Mouse (Mus musculus): ENCODE measurements around the gene Sel1l3. TPM values are rescaled to one million over a fixed set of nuclear protein-coding genes. Genes with fewer than 3 reads are reported as not detected.

The Sel1l3 gene
- polyA plus RNA-seq, 1 experiment: 28.6 TPM

GRCm38 (mm10) chr5:53154078-53154477 lies 59.6 kb downstream of the Sel1l3 start:
- Histone ChIP-seq H3K4me3 (ENCODE audit: insufficient read depth, low read depth, low read length) (no peak overlapping the region), H3K4me1 (ENCODE audit: control insufficient read depth, insufficient read depth, low read length) (no peaks in the 10 kb centered on the region), H3K36me3 (ENCODE audit: control insufficient read depth, insufficient read depth, low read length) (no peaks in the 10 kb centered on the region), H3K27ac (ENCODE audit: insufficient read depth, low read depth, low read length) (no peak overlapping the region), H3K27me3 (replicated peaks; ENCODE audit: control insufficient read depth, insufficient read depth, low read length) (no peaks in the 10 kb centered on the region)
- TF ChIP-seq POLR2A (IDR thresholded peaks at IDR 0.05; ENCODE audit: low read depth, low read length): no peak
- TF ChIP-seq CTCF (conservative IDR thresholded peaks at IDR 0.05; ENCODE audit: insufficient read depth, insufficient read length, low read depth, low read length): no peak
- no peak for DNase-seq
- WGBS: 90% methylated on average over 2 of the region's 2 CpGs

- Histone ChIP-seq H3K27ac (ENCODE audit: insufficient read depth, low read depth, low read length) (no peak overlapping the region), H3K4me1 (ENCODE audit: control insufficient read depth, insufficient read depth, low read length) (no peaks in the 10 kb centered on the region), H3K4me3 (ENCODE audit: insufficient read depth, low read depth, low read length) (no peak overlapping the region), H3K27me3 (replicated peaks; ENCODE audit: control insufficient read depth, insufficient read depth, low read length) (no peaks in the 10 kb centered on the region), H3K36me3 (ENCODE audit: control insufficient read depth, insufficient read depth, low read length) (no peaks in the 10 kb centered on the region)
- no peak for DNase-seq
- WGBS: 76% methylated on average over 5 of the region's 5 CpGs
- no peak for TF ChIP-seq CTCF (conservative IDR thresholded peaks at IDR 0.05; ENCODE audit: insufficient read depth, insufficient read length, low read depth, low read length)
Measured at GRCm38 (mm10) chr5:53153144-53153543, 60.6 kb downstream of the Sel1l3 start.

- Histone ChIP-seq H3K4me3 (ENCODE audit: insufficient read depth, low read depth, low read length) (no peak overlapping the region), H3K27me3 (replicated peaks; ENCODE audit: control insufficient read depth, insufficient read depth, low read length) (no peaks in the 10 kb centered on the region), H3K4me1 (ENCODE audit: control insufficient read depth, insufficient read depth, low read length) (no peaks in the 10 kb centered on the region), H3K27ac (ENCODE audit: insufficient read depth, low read depth, low read length) (no peak overlapping the region), H3K36me3 (ENCODE audit: control insufficient read depth, insufficient read depth, low read length) (no peaks in the 10 kb centered on the region)
- no peak for TF ChIP-seq CTCF (conservative IDR thresholded peaks at IDR 0.05; ENCODE audit: insufficient read depth, insufficient read length, low read depth, low read length)
- TF ChIP-seq POLR2A (IDR thresholded peaks at IDR 0.05; ENCODE audit: low read depth, low read length): no peak
- WGBS: 90% methylated on average over 18 of the region's 18 CpGs
- no peak for DNase-seq
Measured at GRCm38 (mm10) chr5:53151379-53151960, 62.3 kb downstream of the Sel1l3 start.

GRCm38 (mm10) chr5:53148960-53149685 lies 64.6 kb downstream of the Sel1l3 start:
- WGBS: 72% methylated on average over 7 of the region's 7 CpGs
- TF ChIP-seq CTCF (conservative IDR thresholded peaks at IDR 0.05; ENCODE audit: insufficient read depth, insufficient read length, low read depth, low read length) (no peak), POLR2A (IDR thresholded peaks at IDR 0.05; ENCODE audit: low read depth, low read length) (no peak)
- Histone ChIP-seq H3K4me1 (ENCODE audit: control insufficient read depth, insufficient read depth, low read length) (no peaks in the 10 kb centered on the region), H3K27me3 (replicated peaks; ENCODE audit: control insufficient read depth, insufficient read depth, low read length) (no peaks in the 10 kb centered on the region), H3K4me3 (ENCODE audit: insufficient read depth, low read depth, low read length) (no peak overlapping the region), H3K27ac (ENCODE audit: insufficient read depth, low read depth, low read length) (no peak overlapping the region), H3K36me3 (ENCODE audit: control insufficient read depth, insufficient read depth, low read length) (no peaks in the 10 kb centered on the region)
- peak; percentile 23 for DNase-seq

GRCm38 (mm10) chr5:53148160-53148923 lies 65.4 kb downstream of the Sel1l3 start:
- Histone ChIP-seq H3K27me3 (replicated peaks; ENCODE audit: control insufficient read depth, insufficient read depth, low read length) (no peaks in the 10 kb centered on the region), H3K36me3 (ENCODE audit: control insufficient read depth, insufficient read depth, low read length) (no peaks in the 10 kb centered on the region), H3K4me1 (ENCODE audit: control insufficient read depth, insufficient read depth, low read length) (no peaks in the 10 kb centered on the region), H3K27ac (ENCODE audit: insufficient read depth, low read depth, low read length) (no peak overlapping the region), H3K4me3 (ENCODE audit: insufficient read depth, low read depth, low read length) (no peak overlapping the region)
- no peak for DNase-seq
- 50% methylated on average over 8 of the region's 8 CpGs for WGBS
- no peak for TF ChIP-seq POLR2A (IDR thresholded peaks at IDR 0.05; ENCODE audit: low read depth, low read length)
- TF ChIP-seq CTCF (conservative IDR thresholded peaks at IDR 0.05; ENCODE audit: insufficient read depth, insufficient read length, low read depth, low read length): no peak

GRCm38 (mm10) chr5:53147418-53147817 lies 66.3 kb downstream of the Sel1l3 start:
- H3K27ac ChIP-seq (ENCODE audit: insufficient read depth, low read depth, low read length): no peak overlapping the region
- 46% methylated on average over 4 of the region's 4 CpGs for WGBS

GRCm38 (mm10) chr5:53146684-53147061 lies 67.1 kb downstream of the Sel1l3 start:
- Histone ChIP-seq H3K27ac (ENCODE audit: insufficient read depth, low read depth, low read length) (no peak overlapping the region), H3K4me3 (ENCODE audit: insufficient read depth, low read depth, low read length) (no peak overlapping the region), H3K4me1 (ENCODE audit: control insufficient read depth, insufficient read depth, low read length) (no peaks in the 10 kb centered on the region), H3K27me3 (replicated peaks; ENCODE audit: control insufficient read depth, insufficient read depth, low read length) (no peaks in the 10 kb centered on the region), H3K36me3 (ENCODE audit: control insufficient read depth, insufficient read depth, low read length) (no peaks in the 10 kb centered on the region)
- WGBS: 55% methylated on average over 4 of the region's 4 CpGs
- DNase-seq: no peak
- TF ChIP-seq POLR2A (IDR thresholded peaks at IDR 0.05; ENCODE audit: low read depth, low read length) (no peak), CTCF (conservative IDR thresholded peaks at IDR 0.05; ENCODE audit: insufficient read depth, insufficient read length, low read depth, low read length) (no peak)

More at GRCm38 (mm10) chr5:53147418-53147817, 66.3 kb downstream of the Sel1l3 start:
- H3K36me3 ChIP-seq (ENCODE audit: control insufficient read depth, insufficient read depth, low read length): no peaks in the 10 kb centered on the region
- H3K4me1 ChIP-seq (ENCODE audit: control insufficient read depth, insufficient read depth, low read length): no peaks in the 10 kb centered on the region
- no peak overlapping the region for H3K4me3 ChIP-seq (ENCODE audit: insufficient read depth, low read depth, low read length)
- TF ChIP-seq POLR2A (IDR thresholded peaks at IDR 0.05; ENCODE audit: low read depth, low read length) (no peak), CTCF (conservative IDR thresholded peaks at IDR 0.05; ENCODE audit: insufficient read depth, insufficient read length, low read depth, low read length) (no peak)
- DNase-seq: no peak
- H3K27me3 ChIP-seq (replicated peaks; ENCODE audit: control insufficient read depth, insufficient read depth, low read length): no peaks in the 10 kb centered on the region

Measured in kidney, adult 2 months (tissue).